Mouse (Mus musculus) stomach, postnatal 0 days (tissue): Measurements from ENCODE around the gene Trmt5.

Experiments
- CTCF ChIP-seq: IDR thresholded peaks from 2 replicates; pipeline ENCODE4 v1.5.1; 2016; ENCODE audit warnings: antibody characterized with exemption, low read depth, mild to moderate bottlenecking, moderate library complexity
- EP300 ChIP-seq: optimal IDR thresholded peaks from 2 replicates; pipeline ENCODE3; 2016; ENCODE audit warnings: antibody characterized with exemption

- no peak for TF ChIP-seq CTCF
- TF ChIP-seq EP300 = no peak
These were observed 44.5 kb downstream of the Trmt5 start for GRCm38 (mm10) chr12:73241960-73242359.
